Mouse (Mus musculus) midbrain, postnatal 0 days (tissue): ENCODE data around the gene Sec14l5. TPM values are rescaled to one million over a fixed set of nuclear protein-coding genes. Genes with fewer than 3 reads are reported as not detected.

Experiments
- ATAC-seq: fragments of 200-750 bp; cut with Nextera tagmentation; 2 replicates; pipeline ENCODE4 v1.8.0; 2017; ENCODE audit warnings: moderate number of reproducible peaks, mild to moderate bottlenecking, moderate TSS enrichment, moderate library complexity; ENCODE audit not compliant: low FRiP score
- DNase-seq: peaks from one replicate; pipeline ENCODE4 v3.0.0-alpha.2; 2015; ENCODE audit warnings: low spot score
- H3K27ac ChIP-seq: fragments of 300-500 bp; sonication (generic); 2 replicates; pipeline ENCODE4 v1.5.1; 2014; ENCODE audit warnings: low read depth, mild to moderate bottlenecking, low read length, mixed read lengths
- H3K27me3 ChIP-seq: fragments of 300-500 bp; sonication (generic); 2 replicates; pipeline ENCODE4 v1.6.1; 2014; ENCODE audit warnings: low read length, control low read depth, mixed read lengths; ENCODE audit not compliant: insufficient read depth
- H3K36me3 ChIP-seq: fragments of 300-500 bp; sonication (generic); 2 replicates; pipeline ENCODE4 v1.6.1; 2014; ENCODE audit warnings: low read length, control low read depth, mixed read lengths; ENCODE audit not compliant: insufficient read depth
- H3K4me1 ChIP-seq: fragments of 300-500 bp; sonication (generic); 2 replicates; pipeline ENCODE4 v1.6.1; 2014; ENCODE audit warnings: mild to moderate bottlenecking, control low read depth, antibody characterized with exemption, low read length, mixed read lengths; ENCODE audit not compliant: insufficient read depth
- H3K4me2 ChIP-seq: fragments of 300-500 bp; sonication (generic); 2 replicates; pipeline ENCODE4 v1.6.1; 2014; ENCODE audit warnings: low read depth, mild to moderate bottlenecking, low read length, mixed read lengths; ENCODE audit not compliant: poor library complexity, severe bottlenecking
- H3K4me3 ChIP-seq: fragments of 300-500 bp; sonication (generic); 2 replicates; pipeline ENCODE4 v1.5.1; 2014; ENCODE audit warnings: low read depth, mild to moderate bottlenecking, low read length, moderate library complexity
- H3K9ac ChIP-seq: fragments of 300-500 bp; sonication (generic); replicated peaks from 2 replicates; pipeline ENCODE4 v1.6.1; 2014; ENCODE audit warnings: mild to moderate bottlenecking, low read length, moderate library complexity, mixed read lengths; ENCODE audit not compliant: poor library complexity, severe bottlenecking
- H3K9me3 ChIP-seq: fragments of 300-500 bp; sonication (generic); 2 replicates; pipeline ENCODE4 v1.6.1; 2016; ENCODE audit warnings: low read length, control low read depth
- CTCF ChIP-seq: IDR thresholded peaks from 2 replicates; pipeline ENCODE4 v1.5.1; 2016; ENCODE audit warnings: antibody characterized with exemption, mild to moderate bottlenecking
- WGBS: fragments of 180-500 bp; shearing (Covaris S2); extraction: QIAGEN DNeasy Blood & Tissue Kit; methylation state at CpG from one replicate; pipeline ENCODE4 v1.1.7; 2014; 5-methylcytosine and 5-hydroxymethylcytosine counted together
- microRNA-seq: library from miRNA; unstranded; fragments of <30 nt; microRNA quantifications from one replicate; pipeline ENCODE4, GENCODE M21; 2016; ENCODE audit warnings: borderline number of aligned reads
- polyA plus RNA-seq: library from polyadenylated mRNA; unstranded; fragments of >200 nt; fragmentation: Nextera tagmentation; extraction: Ambion mirVana; gene quantifications from 2 replicates; pipeline ENCODE4 v1.2.1, GENCODE M21; 2015
- total RNA-seq: library from RNA; depleted of rRNA; stranded (reverse); fragments of >200 nt; gene quantifications from 2 replicates; pipeline ENCODE4 v1.2.3, GENCODE M21; 2014; rRNA removed

Sec14l5 gene
- total and polyA plus RNA-seq, 2 experiments from 2014 or later, result 0.14 to 1.6 TPM

DNA sequence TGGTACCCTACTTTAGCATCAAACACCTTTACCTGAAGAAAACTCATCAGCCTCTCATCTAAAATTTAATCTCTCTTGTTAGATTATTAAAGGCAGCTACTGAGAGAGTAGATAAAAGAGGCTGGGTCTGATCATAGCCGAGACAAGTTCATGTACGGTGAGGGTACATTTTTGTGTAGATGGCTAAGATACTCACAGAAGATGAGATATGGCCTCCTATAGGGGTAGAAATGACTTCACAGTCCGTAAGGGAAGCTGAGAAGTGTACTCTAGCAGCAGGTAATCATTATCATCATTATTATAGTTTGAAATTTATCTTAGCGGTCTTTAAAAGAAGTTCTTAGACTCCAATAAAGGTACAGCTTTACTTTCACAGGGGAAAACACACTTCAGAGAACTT, 86.1 kb downstream of the Sec14l5 start:
- 69% methylated on average over 4 of the region's 4 CpGs for WGBS
- DNase-seq (no peak), ATAC-seq (no peak)
- TF ChIP-seq CTCF, result no peak
- no peaks in the 10 kb centered on the region for H3K9me3 ChIP-seq
- 0 out of 2 replicates have a peak overlapping the region, but pooled peaks have one; percentile 55 for H3K27ac ChIP-seq
- peak overlapping the region; percentile 90 for H3K4me3 ChIP-seq
- H3K4me2 ChIP-seq, result peak overlapping the region; percentile 91
- no peaks in the 10 kb centered on the region for H3K27me3 ChIP-seq
- 0 out of 2 replicates have a peak, but pooled peaks cover under 1% of the 10 kb centered on the region for H3K36me3 ChIP-seq
- peaks cover 5% of the 10 kb centered on the region; the same call in 1 of the 2 replicates for H3K4me1 ChIP-seq
- no peak overlapping the region for H3K9ac ChIP-seq

DNA sequence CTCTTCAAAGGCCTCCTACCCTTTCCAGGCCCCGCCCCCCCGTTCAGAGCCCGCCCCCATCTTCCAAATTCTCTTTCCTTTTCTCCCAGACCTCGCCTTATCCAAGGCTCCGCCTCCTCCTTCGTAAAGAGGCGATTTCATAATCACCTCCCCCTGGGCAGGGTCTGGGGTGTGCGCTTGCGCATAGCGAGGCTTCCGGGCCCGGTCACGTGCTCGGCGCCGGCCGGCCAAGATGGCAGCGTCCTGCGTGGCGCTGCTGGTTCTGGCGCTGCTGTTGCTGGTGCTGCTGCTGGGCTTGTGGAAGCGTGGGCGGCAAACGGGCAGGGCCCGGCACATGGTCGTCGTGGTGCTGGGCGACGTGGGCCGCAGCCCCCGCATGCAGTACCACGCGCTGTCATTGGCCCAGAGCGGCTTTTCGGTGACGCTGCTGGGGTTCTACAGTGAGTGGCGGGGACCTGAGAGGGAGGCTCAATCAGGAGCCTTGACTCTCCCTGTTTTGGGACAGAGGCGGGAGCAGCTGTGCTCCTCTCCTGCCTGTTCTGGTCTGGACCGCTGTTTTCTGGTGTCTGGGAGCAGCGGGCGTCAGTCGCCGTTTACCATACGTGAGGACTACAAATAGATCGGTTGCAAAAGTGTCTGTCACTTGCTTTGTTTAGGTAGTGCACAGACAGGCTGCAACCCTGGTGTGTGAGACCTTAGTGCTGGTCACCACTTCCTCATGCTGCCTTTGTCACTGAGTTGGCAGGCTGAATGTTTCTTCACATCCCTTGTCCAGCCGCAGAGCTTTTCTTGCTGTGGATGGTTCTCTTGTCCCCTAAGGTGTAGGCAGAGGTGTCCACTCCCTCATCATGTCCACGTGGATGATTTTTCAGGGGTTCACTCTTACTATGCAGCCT, 86.8 kb downstream of the Sec14l5 start, which contains the start of gene Alg1:
Alg1 (plus strand) TSS at position 204 of the 896 bp plus-strand sequence.
- Histone ChIP-seq H3K4me2 (peak within 1 kb of the TSS; percentile 91), H3K27me3 (no peaks in the 10 kb centered on the region), H3K27ac (peak within 1 kb of the TSS; percentile 55), H3K4me1 (peaks cover 5% of the 10 kb centered on the region; the same call in 1 of the 2 replicates), H3K9ac (peak within 1 kb of the TSS; percentile 76), H3K36me3 (0 out of 2 replicates have a peak, but pooled peaks cover 2% of the 10 kb centered on the region), H3K4me3 (peak within 1 kb of the TSS; percentile 90), H3K9me3 (no peaks in the 10 kb centered on the region)
- DNase-seq (peak; percentile 96), ATAC-seq (peak; percentile 96)
- WGBS, result 3% methylated on average over 47 of the region's 47 CpGs
- peak; percentile 19; the same call in 1 of the 2 replicates for TF ChIP-seq CTCF

Small RNA genes lying within 50 kb of the gene (microRNA-seq; reads per million reads assigned to microRNA genes)
- gene Gm23689 (not detected), gene Gm26095 (not detected), gene Mir6364 (not detected)

Other genes starting within 250 kb of the Sec14l5 start
- 46.7 and 48.6 TPM in 2 replicates for gene Nudt16l1, start 208.3 kb upstream of the Sec14l5 start, total RNA-seq
- gene Nudt16l1, start 208.3 kb upstream of the Sec14l5 start, polyA plus RNA-seq, result 103 and 117 TPM in 2 replicates
- gene Anks3, start 182.9 kb upstream of the Sec14l5 start, total RNA-seq, result 36.7 and 62.2 TPM in 2 replicates
- gene Anks3, start 182.9 kb upstream of the Sec14l5 start, polyA plus RNA-seq, result 44.3 and 46.9 TPM in 2 replicates
- gene Sept12, start 149.3 kb upstream of the Sec14l5 start, total RNA-seq, result not detected in 2 replicates
- gene Sept12, start 149.3 kb upstream of the Sec14l5 start, polyA plus RNA-seq, result not detected in 2 replicates
- gene Smim22, start 139.8 kb upstream of the Sec14l5 start, total RNA-seq, result not detected in 2 replicates
- 1.1 TPM in 1 of 2 replicates, not detected in the other for gene Smim22, start 139.8 kb upstream of the Sec14l5 start, polyA plus RNA-seq
- gene Rogdi, start 133.6 kb upstream of the Sec14l5 start, total RNA-seq, result 115 and 121 TPM in 2 replicates
- 165 and 175 TPM in 2 replicates for gene Rogdi, start 133.6 kb upstream of the Sec14l5 start, polyA plus RNA-seq
- 176 and 179 TPM in 2 replicates for gene Glyr1, start 97.2 kb upstream of the Sec14l5 start, total RNA-seq
- gene Glyr1, start 97.2 kb upstream of the Sec14l5 start, polyA plus RNA-seq, result 146 and 149 TPM in 2 replicates
- 28.4 and 28.9 TPM in 2 replicates for gene Ubn1, start 97.1 kb upstream of the Sec14l5 start, total RNA-seq
- gene Ubn1, start 97.1 kb upstream of the Sec14l5 start, polyA plus RNA-seq, result 5.8 and 7.0 TPM in 2 replicates
- gene Ppl, start 14.7 kb upstream of the Sec14l5 start, total RNA-seq, result 0.14 and 0.88 TPM in 2 replicates
- 0.09 and 0.10 TPM in 2 replicates for gene Ppl, start 14.7 kb upstream of the Sec14l5 start, polyA plus RNA-seq
- 8.2 and 12.5 TPM in 2 replicates for gene Nagpa, start 56.9 kb downstream of the Sec14l5 start, total RNA-seq
- gene Nagpa, start 56.9 kb downstream of the Sec14l5 start, polyA plus RNA-seq, result 7.3 and 9.1 TPM in 2 replicates
- gene AU021092, start 75.2 kb downstream of the Sec14l5 start, total RNA-seq, result 22.4 and 23.4 TPM in 2 replicates
- 8.1 and 9.3 TPM in 2 replicates for gene AU021092, start 75.2 kb downstream of the Sec14l5 start, polyA plus RNA-seq
- 39.0 and 46.7 TPM in 2 replicates for gene Alg1, start 86.5 kb downstream of the Sec14l5 start, total RNA-seq
- 40.1 and 45.9 TPM in 2 replicates for gene Alg1, start 86.5 kb downstream of the Sec14l5 start, polyA plus RNA-seq
- gene Eef2kmt, start 108.9 kb downstream of the Sec14l5 start, total RNA-seq, result 5.8 and 7.1 TPM in 2 replicates
- 6.1 and 6.2 TPM in 2 replicates for gene Eef2kmt, start 108.9 kb downstream of the Sec14l5 start, polyA plus RNA-seq